Mouse (Mus musculus) limb, embryonic 14.5 days (tissue): ENCODE measurements around the gene Klf2. TPM values are rescaled to one million over a fixed set of nuclear protein-coding genes. Genes with fewer than 3 reads are reported as not detected.
A peak's percentile ranks its signal among the peaks of the same experiment; 100 is the strongest.

Source experiments
- ATAC-seq: fragments of 200-750 bp; cut with Nextera tagmentation; 2 replicates; pipeline ENCODE4 v1.8.0; 2017; ENCODE audit warnings: low read depth, moderate number of reproducible peaks, moderate TSS enrichment; ENCODE audit not compliant: low FRiP score
- DNase-seq: peaks from one replicate; pipeline ENCODE4 v3.0.0-alpha.2; 2015; ENCODE audit warnings: low spot score
- H3K27ac ChIP-seq: fragments of 300-500 bp; sonication (generic); replicated peaks from 2 replicates; pipeline ENCODE4 v1.5.1; 2014; ENCODE audit warnings: low read depth, mild to moderate bottlenecking, low read length, moderate library complexity, mixed read lengths
- H3K27me3 ChIP-seq: fragments of 300-500 bp; sonication (generic); 2 replicates; pipeline ENCODE4 v1.6.1; 2014; ENCODE audit warnings: low read length, mixed read lengths; ENCODE audit not compliant: control insufficient read depth, insufficient read depth
- H3K36me3 ChIP-seq: fragments of 300-500 bp; sonication (generic); 2 replicates; pipeline ENCODE4 v1.6.1; 2014; ENCODE audit warnings: mild to moderate bottlenecking, low read length, moderate library complexity, mixed read lengths; ENCODE audit not compliant: control insufficient read depth, insufficient read depth
- H3K4me1 ChIP-seq: fragments of 300-500 bp; sonication (generic); 2 replicates; pipeline ENCODE4 v1.6.1; 2014; ENCODE audit warnings: antibody characterized with exemption, low read length, mixed read lengths; ENCODE audit not compliant: control insufficient read depth, insufficient read depth
- H3K4me2 ChIP-seq: fragments of 300-500 bp; sonication (generic); replicated peaks from 2 replicates; pipeline ENCODE4 v1.6.1; 2014; ENCODE audit warnings: low read depth, mild to moderate bottlenecking, low read length, moderate library complexity; ENCODE audit not compliant: severe bottlenecking
- H3K4me3 ChIP-seq: fragments of 300-500 bp; sonication (generic); replicated peaks from 2 replicates; pipeline ENCODE4 v1.5.1; 2014; ENCODE audit warnings: low read length
- H3K9ac ChIP-seq: fragments of 300-500 bp; sonication (generic); 2 replicates; pipeline ENCODE4 v1.6.1; 2014; ENCODE audit warnings: mild to moderate bottlenecking, low read depth, low read length, moderate library complexity; ENCODE audit not compliant: severe bottlenecking
- H3K9me3 ChIP-seq: fragments of 300-500 bp; sonication (generic); 2 replicates; pipeline ENCODE4 v1.6.1; 2016; ENCODE audit warnings: low read length; ENCODE audit not compliant: control insufficient read depth
- POLR2A ChIP-seq: fragments of 200-500 bp; IDR thresholded peaks from 2 replicates; pipeline ENCODE4 v1.8.0; 2012; ENCODE audit warnings: inconsistent platforms, mild to moderate bottlenecking, moderate library complexity, borderline replicate concordance; ENCODE audit not compliant: insufficient read depth, insufficient read length; ENCODE audit errors: extremely low read depth
- WGBS: fragments of 180-500 bp; shearing (Covaris S2); extraction: QIAGEN DNeasy Blood & Tissue Kit; methylation state at CpG from one replicate; pipeline ENCODE4 v1.1.7; 2014; 5-methylcytosine and 5-hydroxymethylcytosine counted together
- polyA plus RNA-seq, 2 experiments: library from polyadenylated mRNA; depleted of rRNA in 1 of 2; stranded (reverse) in 1 of 2; unstranded in 1 of 2; fragments of >200 nt; fragmentation: Nextera tagmentation in 1 of 2; extraction: Ambion mirVana in 1 of 2; gene quantifications; 2 replicates each; pipeline versions ENCODE4 v1.2.1 to v1.2.3; 2012 to 2014

Gene Klf2
- polyA plus RNA-seq, 2 experiments, result 20.1 to 36.7 TPM

DNA sequence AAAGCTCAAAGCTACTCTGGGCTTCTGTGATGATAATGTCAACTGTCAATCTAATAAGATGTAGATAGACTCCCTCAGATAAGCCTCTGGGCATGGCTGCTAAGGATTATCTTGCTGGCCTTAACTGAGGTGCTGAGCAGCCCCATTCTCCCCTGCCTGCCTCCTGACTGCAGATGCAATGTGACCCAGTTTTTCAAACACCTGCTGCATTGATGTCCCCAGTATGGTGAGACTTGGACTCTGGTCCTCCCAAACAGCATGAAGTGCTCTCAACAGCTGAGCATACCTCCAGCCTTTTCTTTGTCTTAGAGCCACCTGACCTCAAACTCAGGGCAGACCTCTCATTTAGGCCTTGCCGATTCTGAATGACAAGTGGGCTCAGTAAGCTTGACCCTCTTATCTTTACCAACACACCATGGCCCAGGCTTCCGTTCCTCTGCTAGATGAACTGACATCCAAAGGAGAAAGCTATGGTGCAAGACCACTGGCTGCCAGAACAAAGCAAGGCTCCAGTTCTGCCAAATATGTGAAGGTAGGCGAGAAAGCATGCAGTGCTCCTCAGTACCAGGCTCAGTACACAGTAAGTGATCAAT, 5.8 kb upstream of the Klf2 start:
- Histone ChIP-seq H3K4me3 (no peak overlapping the region), H3K9ac (no peak overlapping the region), H3K4me1 (peaks cover 4% of the 10 kb centered on the region; the same call in 1 of the 2 replicates), H3K27ac (no peak overlapping the region), H3K9me3 (no peaks in the 10 kb centered on the region), H3K27me3 (no peaks in the 10 kb centered on the region), H3K4me2 (no peak overlapping the region), H3K36me3 (no peaks in the 10 kb centered on the region)
- 83% methylated on average over 3 of the region's 3 CpGs for WGBS
- DNase-seq, result no peak
- TF ChIP-seq POLR2A, result no peak
- no peak for ATAC-seq

DNA sequence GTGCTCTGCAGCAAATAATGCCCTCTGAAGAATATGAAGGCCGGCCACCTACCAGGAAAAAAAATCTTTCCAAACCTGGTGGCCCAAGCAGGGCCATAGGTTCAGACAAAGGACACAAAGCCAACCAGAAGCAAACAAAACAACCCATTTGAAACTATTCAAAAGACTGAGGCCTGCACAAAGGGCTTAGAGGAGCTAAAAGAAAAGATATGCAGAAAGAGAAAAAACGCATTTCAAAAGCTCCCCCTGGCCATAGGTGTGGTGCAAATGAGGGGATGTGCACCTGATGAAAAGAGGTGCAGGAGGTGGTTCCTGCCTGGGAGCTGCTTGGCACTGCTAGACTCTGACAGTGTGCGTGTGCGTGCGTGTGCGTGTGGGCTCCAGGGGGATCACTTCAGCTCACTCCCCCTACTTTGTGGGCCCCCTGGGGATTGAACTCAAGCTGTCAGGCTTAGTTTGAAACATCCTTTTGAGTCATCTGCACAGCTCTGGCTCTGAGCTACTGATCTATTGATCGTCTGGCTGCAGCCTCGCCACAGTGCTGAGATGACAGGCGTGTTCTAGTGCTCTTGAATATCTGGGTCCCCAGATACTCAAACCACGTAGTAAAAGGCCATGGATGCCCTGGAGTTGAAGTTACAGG, 2.7 kb upstream of the Klf2 start:
- Histone ChIP-seq H3K9ac (no peak overlapping the region), H3K27ac (no peak overlapping the region), H3K36me3 (peaks cover 8% of the 10 kb centered on the region), H3K9me3 (no peaks in the 10 kb centered on the region; the same call in 1 of the 2 replicates), H3K27me3 (peaks cover 23% of the 10 kb centered on the region), H3K4me2 (no peak overlapping the region), H3K4me3 (no peak overlapping the region), H3K4me1 (peaks cover 9% of the 10 kb centered on the region)
- DNase-seq, result no peak
- TF ChIP-seq POLR2A, result no peak
- WGBS, result 47% methylated on average over 10 of the region's 10 CpGs
- ATAC-seq, result no peak

DNA sequence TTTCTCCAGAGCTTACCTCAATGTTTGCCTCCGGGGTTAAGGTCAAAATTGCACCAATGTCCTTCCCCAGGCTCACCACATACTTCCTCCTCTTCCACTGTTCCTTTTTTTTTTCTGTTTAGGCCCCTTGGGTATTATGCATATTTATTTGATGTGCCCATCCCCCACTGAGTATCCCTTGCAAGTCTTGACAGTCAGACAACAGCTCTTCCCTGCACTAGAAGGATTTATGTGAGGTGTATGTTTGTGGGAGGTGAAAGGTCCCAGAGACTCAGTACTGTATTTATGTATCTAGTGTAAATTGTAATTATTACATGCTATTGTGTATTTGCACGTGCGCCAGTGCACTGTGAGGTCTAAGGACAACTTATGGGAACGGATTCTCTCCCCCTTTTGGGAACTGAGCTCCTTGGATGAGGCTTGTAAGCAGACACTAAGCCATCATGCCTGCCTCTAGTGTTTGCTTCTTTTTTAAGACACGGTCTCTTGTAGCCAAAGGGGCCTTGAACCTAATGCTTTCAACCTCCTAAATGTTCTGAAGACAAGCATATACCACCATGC, 1.0 kb upstream of the Klf2 start:
- H3K4me2 ChIP-seq, result no peak overlapping the region
- H3K27ac ChIP-seq, result no peak overlapping the region
- DNase-seq, result no peak
- H3K9ac ChIP-seq, result no peak overlapping the region
- H3K9me3 ChIP-seq, result no peaks in the 10 kb centered on the region; the same call in 1 of the 2 replicates
- peaks cover 13% of the 10 kb centered on the region for H3K36me3 ChIP-seq
- no peak for TF ChIP-seq POLR2A
- no peak for ATAC-seq
- H3K4me1 ChIP-seq, result peaks cover 9% of the 10 kb centered on the region; the same call in 1 of the 2 replicates
- H3K27me3 ChIP-seq, result peaks cover 28% of the 10 kb centered on the region
- 46% methylated on average over 5 of the region's 5 CpGs for WGBS
- no peak overlapping the region for H3K4me3 ChIP-seq

DNA sequence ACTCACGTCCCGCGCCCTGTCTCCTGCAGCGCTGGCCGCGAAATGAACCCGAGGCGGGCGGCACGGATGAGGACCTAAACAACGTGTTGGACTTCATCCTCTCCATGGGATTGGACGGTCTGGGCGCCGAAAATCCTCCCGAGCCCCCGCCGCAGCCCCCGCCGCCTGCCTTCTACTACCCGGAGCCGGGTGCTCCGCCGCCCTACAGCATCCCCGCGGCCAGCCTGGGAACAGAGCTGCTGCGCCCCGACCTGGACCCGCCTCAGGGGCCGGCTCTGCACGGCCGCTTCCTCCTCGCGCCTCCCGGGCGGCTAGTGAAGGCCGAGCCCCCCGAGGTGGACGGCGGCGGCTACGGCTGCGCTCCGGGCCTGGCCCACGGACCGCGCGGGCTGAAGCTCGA, 564 bp downstream of the Klf2 start:
- peak overlapping the region; percentile 28; the same call in 1 of the 2 replicates for H3K27ac ChIP-seq
- peaks cover 9% of the 10 kb centered on the region; the same call in 1 of the 2 replicates for H3K4me1 ChIP-seq
- H3K9ac ChIP-seq, result peak overlapping the region; percentile 66
- DNase-seq, result no peak
- H3K4me3 ChIP-seq, result peak overlapping the region; percentile 48
- no peaks in the 10 kb centered on the region; the same call in 1 of the 2 replicates for H3K9me3 ChIP-seq
- peaks cover 13% of the 10 kb centered on the region for H3K36me3 ChIP-seq
- no peak for TF ChIP-seq POLR2A
- no peak for ATAC-seq
- WGBS, result 2% methylated on average over 36 of the region's 48 CpGs
- H3K27me3 ChIP-seq, result peaks cover 28% of the 10 kb centered on the region
- H3K4me2 ChIP-seq, result peak overlapping the region; percentile 68

DNA sequence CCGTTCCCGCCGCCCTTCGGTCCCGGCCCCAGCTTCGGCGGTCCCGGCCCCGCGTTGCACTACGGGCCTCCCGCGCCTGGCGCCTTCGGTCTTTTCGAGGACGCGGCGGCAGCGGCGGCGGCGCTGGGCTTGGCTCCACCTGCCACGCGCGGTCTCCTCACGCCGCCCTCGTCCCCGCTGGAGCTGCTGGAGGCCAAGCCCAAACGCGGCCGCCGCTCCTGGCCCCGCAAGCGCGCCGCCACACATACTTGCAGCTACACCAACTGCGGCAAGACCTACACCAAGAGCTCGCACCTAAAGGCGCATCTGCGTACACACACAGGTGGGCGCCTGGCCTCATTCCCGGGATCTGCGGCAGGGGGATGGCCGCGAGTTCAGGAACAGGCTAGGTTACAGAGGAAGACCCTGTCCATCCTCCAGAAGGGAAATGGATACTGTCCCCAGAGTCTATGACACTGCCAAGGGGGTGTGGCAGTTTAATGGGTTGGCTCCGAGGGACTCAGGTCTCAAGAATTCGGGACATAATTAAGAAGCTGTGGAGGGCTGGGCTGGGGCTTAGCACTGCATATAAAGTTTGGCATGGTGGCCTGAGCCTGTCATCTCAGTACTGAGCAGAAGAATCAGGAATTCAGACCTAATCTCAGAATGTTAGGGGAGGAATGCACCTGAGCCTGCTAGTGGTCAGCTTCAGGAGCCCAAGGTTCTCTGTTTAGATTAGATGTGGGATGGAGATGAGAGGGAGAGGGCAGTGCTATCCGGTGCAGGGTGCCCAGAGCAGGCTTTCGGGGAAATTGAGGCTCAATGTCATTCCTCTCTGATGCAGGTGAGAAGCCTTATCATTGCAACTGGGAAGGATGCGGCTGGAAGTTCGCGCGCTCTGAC, 1.3 kb downstream of the Klf2 start:
- no peak for ATAC-seq
- 0 out of 2 replicates have a peak overlapping the region, but pooled peaks have one; percentile 28 for H3K27ac ChIP-seq
- peaks cover 9% of the 10 kb centered on the region; the same call in 1 of the 2 replicates for H3K4me1 ChIP-seq
- no peak for DNase-seq
- no peaks in the 10 kb centered on the region; the same call in 1 of the 2 replicates for H3K9me3 ChIP-seq
- 11% methylated on average over 32 of the region's 55 CpGs for WGBS
- no peak for TF ChIP-seq POLR2A
- peaks cover 28% of the 10 kb centered on the region for H3K27me3 ChIP-seq
- H3K36me3 ChIP-seq, result peaks cover 13% of the 10 kb centered on the region
- peak overlapping the region; percentile 66 for H3K9ac ChIP-seq
- peak overlapping the region; percentile 48 for H3K4me3 ChIP-seq
- H3K4me2 ChIP-seq, result peak overlapping the region; percentile 68
